Mouse (Mus musculus) forebrain, embryonic 11.5 days (tissue): ENCODE measurements around the gene Cdk2. TPM values are rescaled to one million over a fixed set of nuclear protein-coding genes. Genes with fewer than 3 reads are reported as not detected.
"Not testable (repeated sequence)": the region's sequence is repeated elsewhere in the genome, so short reads cannot be mapped to it uniquely, and the experiment has no call there.

Experiments
- ATAC-seq: fragments of 200-750 bp; cut with Nextera tagmentation; replicated peaks from 2 replicates; pipeline ENCODE4 v1.8.0; 2017; ENCODE audit warnings: moderate TSS enrichment; ENCODE audit not compliant: low FRiP score
- DNase-seq: peaks from one replicate; pipeline ENCODE4 v3.0.0-alpha.2; 2017; ENCODE audit warnings: low spot score
- H3K27ac ChIP-seq: fragments of 300-500 bp; sonication (generic); 2 replicates; pipeline ENCODE4 v1.5.1; 2014; ENCODE audit warnings: low read depth, low read length
- H3K27me3 ChIP-seq: fragments of 300-500 bp; sonication (generic); 2 replicates; pipeline ENCODE4 v1.6.1; 2014; ENCODE audit warnings: mild to moderate bottlenecking, low read length, mixed read lengths; ENCODE audit not compliant: control insufficient read depth, insufficient read depth
- H3K36me3 ChIP-seq: fragments of 300-500 bp; sonication (generic); 2 replicates; pipeline ENCODE4 v1.6.1; 2014; ENCODE audit warnings: mild to moderate bottlenecking, low read length, moderate library complexity, mixed read lengths; ENCODE audit not compliant: control insufficient read depth, insufficient read depth
- H3K4me1 ChIP-seq: fragments of 300-500 bp; sonication (generic); replicated peaks from 2 replicates; pipeline ENCODE4 v1.6.1; 2014; ENCODE audit warnings: low read length, mixed read lengths; ENCODE audit not compliant: control insufficient read depth, insufficient read depth
- H3K4me2 ChIP-seq: fragments of 300-500 bp; sonication (generic); 2 replicates; pipeline ENCODE4 v1.6.1; 2014; ENCODE audit warnings: low read depth, mild to moderate bottlenecking, low read length, moderate library complexity, mixed read lengths; ENCODE audit not compliant: severe bottlenecking
- H3K4me3 ChIP-seq: fragments of 300-500 bp; sonication (generic); 2 replicates; pipeline ENCODE4 v1.5.1; 2014; ENCODE audit warnings: low read depth, low read length
- H3K9ac ChIP-seq: fragments of 300-500 bp; sonication (generic); 2 replicates; pipeline ENCODE4 v1.6.1; 2014; ENCODE audit warnings: low read length
- H3K9me3 ChIP-seq: fragments of 300-500 bp; sonication (generic); 2 replicates; pipeline ENCODE4 v1.6.1; 2016; ENCODE audit warnings: low read length, mixed read lengths; ENCODE audit not compliant: control insufficient read depth
- WGBS: fragments of 180-500 bp; shearing (Covaris S2); extraction: QIAGEN DNeasy Blood & Tissue Kit; methylation state at CpG from one replicate; pipeline ENCODE4 v1.1.7; 2014; 5-methylcytosine and 5-hydroxymethylcytosine counted together
- polyA plus RNA-seq: library from polyadenylated mRNA; unstranded; fragments of >200 nt; fragmentation: Nextera tagmentation; extraction: Ambion mirVana; gene quantifications from 2 replicates; pipeline ENCODE4 v1.2.1, GENCODE M21; 2014

The Cdk2 gene
- polyA plus RNA-seq, 1 experiment from 2014 or later = 120 TPM

- H3K27ac ChIP-seq = no peak overlapping the region
Observed at GRCm38 (mm10) chr10:128743791-128744191, 39.0 kb upstream of the Cdk2 start.

GRCm38 (mm10) chr10:128743235-128743634, 38.4 kb upstream of the Cdk2 start:
- H3K36me3 ChIP-seq = no peaks in the 10 kb centered on the region
- no peak for ATAC-seq
- peaks cover 24% of the 10 kb centered on the region for H3K27me3 ChIP-seq
- H3K9me3 ChIP-seq = no peaks in the 10 kb centered on the region
- no peak overlapping the region for H3K27ac ChIP-seq
- H3K4me1 ChIP-seq = peaks cover 4% of the 10 kb centered on the region; the same call in 1 of the 2 replicates
- 11% methylated on average over 7 of the region's 7 CpGs for WGBS
- peak overlapping the region; percentile 52 for H3K9ac ChIP-seq
- H3K4me2 ChIP-seq = peak overlapping the region; percentile 94
- DNase-seq = no peak
- H3K4me3 ChIP-seq = peak overlapping the region; percentile 52

More at GRCm38 (mm10) chr10:128743791-128744191, 39.0 kb upstream of the Cdk2 start:
- Histone ChIP-seq H3K9ac (peak overlapping the region; percentile 52), H3K4me2 (peak overlapping the region; percentile 94), H3K4me3 (peak overlapping the region; percentile 52), H3K36me3 (no peaks in the 10 kb centered on the region), H3K27me3 (peaks cover 24% of the 10 kb centered on the region), H3K9me3 (no peaks in the 10 kb centered on the region), H3K4me1 (peaks cover 4% of the 10 kb centered on the region; the same call in 1 of the 2 replicates)
- under 1% methylated on average over 35 of the region's 37 CpGs for WGBS
- peak; percentile 74 for DNase-seq
- no peak for ATAC-seq

GRCm38 (mm10) chr10:128742616-128743015, 37.8 kb upstream of the Cdk2 start:
- no peak overlapping the region for H3K27ac ChIP-seq
- H3K36me3 ChIP-seq = no peaks in the 10 kb centered on the region
- no peak overlapping the region for H3K9ac ChIP-seq
- no peak for DNase-seq
- no peak for ATAC-seq
- H3K9me3 ChIP-seq = no peaks in the 10 kb centered on the region
- peaks cover 24% of the 10 kb centered on the region for H3K27me3 ChIP-seq
- H3K4me1 ChIP-seq = peaks cover 4% of the 10 kb centered on the region; the same call in 1 of the 2 replicates
- H3K4me2 ChIP-seq = no peak overlapping the region
- WGBS = 55% methylated on average over 4 of the region's 4 CpGs
- no peak overlapping the region; the same call in 1 of the 2 replicates for H3K4me3 ChIP-seq

GRCm38 (mm10) chr10:128740296-128740695, 35.5 kb upstream of the Cdk2 start:
- no peak overlapping the region for H3K4me3 ChIP-seq
- no peaks in the 10 kb centered on the region for H3K36me3 ChIP-seq
- no peaks in the 10 kb centered on the region for H3K9me3 ChIP-seq
- H3K27ac ChIP-seq = no peak overlapping the region
- 79% methylated on average over 2 of the region's 2 CpGs for WGBS
- H3K27me3 ChIP-seq = peaks cover 22% of the 10 kb centered on the region
- DNase-seq = no peak
- H3K4me1 ChIP-seq = peaks cover 4% of the 10 kb centered on the region; the same call in 1 of the 2 replicates
- H3K9ac ChIP-seq = no peak overlapping the region
- no peak overlapping the region for H3K4me2 ChIP-seq
- no peak for ATAC-seq

- peak; percentile 57 for DNase-seq
Observed at GRCm38 (mm10) chr10:128737435-128737834, 32.6 kb upstream of the Cdk2 start.

GRCm38 (mm10) chr10:128731992-128732391, 27.2 kb upstream of the Cdk2 start:
- Histone ChIP-seq H3K4me1 (no peaks in the 10 kb centered on the region), H3K9me3 (no peaks in the 10 kb centered on the region), H3K36me3 (no peaks in the 10 kb centered on the region), H3K27ac (no peak overlapping the region), H3K27me3 (no peaks in the 10 kb centered on the region), H3K4me3 (no peak overlapping the region), H3K9ac (no peak overlapping the region), H3K4me2 (no peak overlapping the region)
- no peak for DNase-seq
- ATAC-seq = no peak

More at GRCm38 (mm10) chr10:128737435-128737834, 32.6 kb upstream of the Cdk2 start:
- Histone ChIP-seq H3K9me3 (no peaks in the 10 kb centered on the region), H3K4me1 (no peaks in the 10 kb centered on the region), H3K36me3 (no peaks in the 10 kb centered on the region), H3K4me2 (peak overlapping the region; percentile 24; the same call in 1 of the 2 replicates), H3K27ac (no peak overlapping the region), H3K27me3 (0 out of 2 replicates have a peak, but pooled peaks cover 2% of the 10 kb centered on the region), H3K9ac (no peak overlapping the region; the same call in 1 of the 2 replicates), H3K4me3 (peak overlapping the region; percentile 1; the same call in 1 of the 2 replicates)
- WGBS = 8% methylated on average over 15 of the region's 15 CpGs
- ATAC-seq = 0 out of 2 replicates have a peak, but pooled peaks have one; percentile 42

- Histone ChIP-seq H3K27me3 (no peaks in the 10 kb centered on the region), H3K4me2 (no peak overlapping the region), H3K9me3 (no peaks in the 10 kb centered on the region), H3K4me1 (no peaks in the 10 kb centered on the region), H3K27ac (no peak overlapping the region), H3K36me3 (no peaks in the 10 kb centered on the region), H3K9ac (no peak overlapping the region), H3K4me3 (no peak overlapping the region)
- DNase-seq (peak; percentile 83), ATAC-seq (peak; percentile 79; the same call in 1 of the 2 replicates)
- WGBS = 19% methylated on average over 10 of the region's 10 CpGs
Observed at GRCm38 (mm10) chr10:128731002-128731433, 26.2 kb upstream of the Cdk2 start.

- no peak overlapping the region for H3K4me2 ChIP-seq
- no peaks in the 10 kb centered on the region for H3K9me3 ChIP-seq
- no peak overlapping the region for H3K9ac ChIP-seq
- no peaks in the 10 kb centered on the region for H3K4me1 ChIP-seq
- H3K36me3 ChIP-seq = no peaks in the 10 kb centered on the region
- H3K27ac ChIP-seq = no peak overlapping the region
- 83% methylated on average over 5 of the region's 5 CpGs for WGBS
- DNase-seq (no peak), ATAC-seq (no peak)
- H3K27me3 ChIP-seq = no peaks in the 10 kb centered on the region
- no peak overlapping the region for H3K4me3 ChIP-seq
Observed at GRCm38 (mm10) chr10:128728059-128728458, 23.2 kb upstream of the Cdk2 start.

GRCm38 (mm10) chr10:128725466-128725865, 20.6 kb upstream of the Cdk2 start:
- not testable (repeated sequence) for H3K9ac ChIP-seq, H3K9me3 ChIP-seq, ATAC-seq, H3K4me2 ChIP-seq, H3K36me3 ChIP-seq, H3K4me1 ChIP-seq, DNase-seq, H3K27ac ChIP-seq, H3K4me3 ChIP-seq, H3K27me3 ChIP-seq
- WGBS = 76% methylated on average over 3 of the region's 4 CpGs
